Mouse (Mus musculus): ENCODE data around the gene Card10. TPM values are rescaled to one million over a fixed set of nuclear protein-coding genes. Genes with fewer than 3 reads are reported as not detected.
"Not testable (repeated sequence)": the region's sequence is repeated elsewhere in the genome, so short reads cannot be mapped to it uniquely, and the experiment has no call there.

Gene Card10
- 19.4 and 24.2 TPM in 2 replicates for polyA plus RNA-seq (2012; rRNA removed)

DNA sequence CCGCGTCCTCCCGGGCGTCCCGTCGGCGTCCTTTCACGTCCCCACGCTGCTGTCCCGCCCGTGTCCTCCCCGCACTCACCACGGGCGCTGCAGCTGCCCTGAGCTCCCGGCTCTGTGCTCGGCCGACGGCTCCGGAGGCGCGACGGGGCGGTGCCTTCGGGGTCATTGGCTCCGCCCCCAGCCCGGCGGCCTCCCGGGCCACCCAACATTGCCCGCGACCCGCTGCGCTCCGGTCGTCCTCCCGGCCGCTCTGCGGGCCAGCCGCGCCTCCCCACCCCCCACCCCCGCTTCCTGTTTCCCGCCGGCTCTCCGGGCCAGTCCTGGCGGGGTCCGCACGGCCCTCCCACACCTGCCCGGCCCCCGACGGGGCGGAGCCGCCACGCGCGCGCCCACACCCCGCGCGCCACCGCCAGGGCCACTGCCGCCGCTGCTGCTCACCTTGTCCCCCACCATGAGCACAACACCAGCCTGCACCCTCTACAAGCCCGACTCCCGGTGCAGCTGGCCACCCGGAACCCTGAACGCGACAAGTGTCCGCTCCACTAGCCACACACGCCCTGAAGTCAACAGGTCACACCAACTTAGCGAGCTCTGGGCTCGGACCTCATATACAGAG is at the start of gene Card10:
Gene Card10 (minus strand): TSS at position 267 of the 616 bp plus-strand sequence.
- 2% methylated on average over 66 of the region's 70 CpGs for WGBS
- no peak for DNase-seq (ENCODE audit: low read depth, low spot score)

DNA sequence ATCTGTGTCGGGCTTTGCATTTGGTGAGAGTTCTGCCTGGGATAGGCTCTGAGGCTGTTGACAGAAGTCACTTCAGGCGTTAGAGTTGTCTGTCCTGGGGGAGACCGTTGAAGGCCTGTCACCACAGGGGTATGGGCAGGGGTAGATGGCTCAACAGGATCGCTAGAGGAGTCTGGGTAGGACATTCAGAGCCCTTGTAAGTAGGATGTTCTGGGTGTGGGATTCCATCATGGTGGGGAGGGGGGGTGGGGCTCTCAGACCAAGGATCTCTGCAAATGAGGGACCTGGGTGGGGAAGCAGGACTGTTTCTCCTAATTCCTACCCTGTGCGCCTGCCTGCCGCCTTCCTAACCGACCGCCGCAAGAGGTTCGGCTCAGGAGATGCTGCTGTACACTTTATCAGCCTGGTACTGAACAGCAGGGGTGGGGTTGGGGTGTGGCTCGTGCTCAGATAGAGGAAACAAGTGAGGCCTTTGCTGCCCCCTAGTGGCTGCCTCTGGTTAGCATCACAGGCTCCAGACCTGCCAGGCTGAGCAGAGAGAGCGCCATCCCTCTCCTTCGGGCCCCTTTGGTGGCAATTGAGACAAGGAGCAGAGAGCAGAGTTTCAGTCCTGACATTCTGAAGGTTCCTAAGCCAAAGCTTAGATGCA is 48.8 kb upstream of the Card10 start:
- 7% methylated on average over 13 of the region's 13 CpGs for WGBS
- peak; percentile 94 for DNase-seq (ENCODE audit: low read depth, low spot score)

DNA sequence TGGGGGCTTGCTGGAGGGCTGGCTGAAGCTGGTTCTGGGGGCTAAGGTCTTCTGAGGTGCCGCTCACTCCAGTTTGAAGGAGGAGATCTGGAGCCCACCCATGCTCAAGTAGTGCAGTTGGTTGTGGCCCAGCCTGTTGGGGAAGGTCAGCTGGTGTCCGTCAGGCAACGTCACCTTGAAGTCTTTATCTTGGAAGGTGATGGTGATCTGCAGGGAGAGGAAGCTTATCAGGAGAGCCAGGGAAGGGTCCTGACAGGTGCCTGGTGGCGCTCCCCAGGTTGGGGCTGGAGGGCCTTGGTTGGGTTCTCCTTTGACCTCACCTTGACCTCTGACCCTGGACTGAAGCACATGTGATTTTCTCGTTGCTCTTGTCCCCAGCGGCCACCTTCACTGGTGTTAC is 48.1 kb upstream of the Card10 start:
- 41% methylated on average over 6 of the region's 6 CpGs for WGBS
- DNase-seq (ENCODE audit: low read depth, low spot score): no peak

DNA sequence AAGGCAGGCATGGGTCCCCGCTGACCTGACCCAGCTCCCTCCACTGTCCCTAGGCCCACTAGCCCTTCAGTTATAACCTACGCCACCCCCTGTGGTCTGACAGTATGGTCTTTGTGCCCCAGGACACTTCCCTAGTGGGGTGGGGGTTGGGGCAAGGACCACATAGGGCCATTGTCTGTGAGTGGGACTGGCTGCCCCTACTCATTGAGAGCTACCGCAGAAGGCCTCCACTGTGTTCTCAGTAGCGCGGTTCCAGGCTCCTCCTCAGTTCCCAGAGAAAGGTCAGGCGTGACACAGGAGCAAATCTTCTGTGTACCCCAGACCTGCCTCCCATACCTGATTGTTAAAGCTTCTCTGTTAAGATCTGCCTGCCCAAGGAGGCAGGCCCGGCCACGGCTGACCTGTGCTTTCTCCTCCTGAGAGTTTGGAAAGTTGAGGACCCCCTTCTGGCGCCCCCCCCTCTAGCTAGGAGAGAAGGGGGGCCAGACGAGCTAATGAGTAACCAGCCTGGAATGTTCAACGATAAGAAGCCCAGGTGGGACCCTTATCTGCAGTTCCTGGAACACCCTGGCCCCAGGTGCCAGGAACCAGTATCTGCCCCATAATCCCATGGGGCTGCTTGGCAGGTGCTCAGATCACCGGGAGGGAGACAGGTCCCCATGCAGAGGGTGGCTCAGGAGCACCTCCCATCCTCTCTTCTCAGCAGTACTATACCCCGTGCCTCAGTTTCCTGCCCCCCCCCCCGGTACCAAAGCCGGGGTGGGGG is 47.4 kb upstream of the Card10 start:
- WGBS: 36% methylated on average over 15 of the region's 15 CpGs
- DNase-seq (ENCODE audit: low read depth, low spot score): no peak

DNA sequence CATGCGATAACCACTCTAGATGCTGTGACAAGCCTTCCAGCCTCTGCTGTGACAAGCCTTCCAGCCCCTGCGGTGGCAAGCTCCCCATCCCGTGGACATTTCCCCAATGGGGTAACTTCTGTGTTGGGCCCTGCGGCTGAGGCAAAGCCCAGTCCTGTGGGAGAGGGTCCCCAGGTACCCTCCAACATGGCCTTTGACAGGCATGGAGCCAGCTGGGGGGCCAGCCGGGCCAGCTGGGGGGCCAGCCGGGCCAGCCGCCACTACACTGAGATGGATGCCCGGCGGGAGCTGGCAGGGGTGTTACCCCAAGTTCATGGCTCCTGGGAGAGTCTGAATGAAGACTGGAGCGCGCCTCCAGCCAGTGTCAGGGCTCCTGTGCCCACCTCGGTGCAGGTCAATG is 46.6 kb upstream of the Card10 start:
- 74% methylated on average over 12 of the region's 12 CpGs for WGBS
- no peak for DNase-seq (ENCODE audit: low read depth, low spot score)

DNA sequence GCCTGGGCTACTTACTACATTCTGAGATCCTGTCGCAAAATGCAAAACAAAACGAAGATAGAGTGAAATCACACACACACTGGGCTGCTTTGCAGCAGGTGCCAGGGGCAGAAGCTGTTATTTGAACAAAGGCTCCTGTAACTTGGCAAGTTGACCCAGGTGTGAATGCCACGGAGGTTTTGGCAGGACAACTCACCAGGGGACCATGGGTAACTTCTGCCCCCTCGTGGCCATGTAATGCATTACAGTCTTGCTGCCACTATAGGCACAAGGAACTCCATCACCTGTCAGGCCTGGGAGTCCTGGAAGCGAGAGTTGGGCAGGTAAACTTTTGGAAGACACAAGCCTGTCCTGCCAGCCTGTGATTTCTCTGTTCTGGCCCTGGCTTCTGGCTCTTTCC is 45.6 kb upstream of the Card10 start:
- peak; percentile 78 for DNase-seq (ENCODE audit: low read depth, low spot score)
- 13% methylated on average over 5 of the region's 5 CpGs for WGBS

DNA sequence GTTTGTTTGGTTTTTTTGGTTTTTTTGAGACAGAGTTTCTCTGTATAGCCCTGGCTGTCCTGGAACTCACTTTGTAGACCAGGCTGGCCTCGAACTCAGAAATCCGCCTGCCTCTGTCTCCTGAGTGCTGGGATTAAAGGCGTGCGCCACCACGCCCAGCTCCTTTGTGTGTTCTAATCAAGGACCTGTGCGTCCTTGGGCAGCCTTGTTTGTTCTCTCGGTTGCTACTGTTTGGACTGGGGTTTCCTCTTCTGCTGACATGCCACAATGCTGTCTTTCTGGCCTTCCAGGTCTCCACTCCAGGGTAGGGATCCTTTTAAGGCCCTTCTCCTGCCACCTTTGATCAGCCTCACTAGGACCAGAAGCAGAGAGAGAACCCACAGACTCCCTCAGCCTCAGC is 44.0 kb upstream of the Card10 start:
- WGBS: 36% methylated on average over 7 of the region's 7 CpGs
- not testable (repeated sequence) for DNase-seq (ENCODE audit: low read depth, low spot score)

DNA sequence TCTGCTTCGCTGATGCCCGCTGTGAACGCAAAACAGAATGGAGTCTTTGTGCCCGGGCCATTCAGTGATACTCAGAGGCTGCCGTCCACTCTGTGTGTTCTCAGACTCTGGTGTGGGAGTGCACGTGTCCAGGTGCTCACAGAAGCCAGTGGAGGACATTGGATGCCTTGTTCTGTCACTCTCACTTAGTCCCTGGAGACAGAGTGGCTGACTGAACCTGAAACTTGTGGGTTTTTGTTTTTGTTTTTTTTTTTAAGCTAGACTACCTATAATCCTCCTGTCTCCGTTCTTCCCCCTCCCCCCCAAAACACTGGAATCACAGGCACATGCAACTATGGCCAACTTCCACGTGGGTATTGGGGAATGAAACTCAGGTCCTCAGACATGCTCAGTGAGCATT is 43.5 kb upstream of the Card10 start:
- no peak for DNase-seq (ENCODE audit: low read depth, low spot score)

DNA sequence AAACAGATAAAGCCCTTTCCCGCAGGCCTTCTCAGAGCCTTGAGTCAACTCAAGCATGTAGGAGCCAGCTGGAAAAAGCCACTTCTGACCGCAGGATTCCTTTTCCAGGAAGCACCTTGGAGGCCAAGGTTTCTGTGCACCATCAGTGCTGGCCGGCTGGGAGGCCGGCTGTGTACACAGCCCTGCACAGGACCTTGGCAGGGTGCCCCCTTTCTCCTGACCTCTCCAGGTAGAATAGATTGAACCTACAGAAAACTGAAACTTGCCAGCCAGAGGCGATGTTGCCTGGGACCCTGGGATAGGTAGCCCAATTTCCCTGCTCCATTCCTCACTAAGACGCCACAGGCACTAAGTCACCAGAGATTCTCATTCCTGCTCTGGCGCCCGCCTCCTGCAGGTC is 43.0 kb upstream of the Card10 start:
- WGBS: 28% methylated on average over 8 of the region's 8 CpGs
- no peak for DNase-seq (ENCODE audit: low read depth, low spot score)

More for the DNA sequence above, 43.5 kb upstream of the Card10 start:
- WGBS: 47% methylated on average over 8 of the region's 8 CpGs

DNA sequence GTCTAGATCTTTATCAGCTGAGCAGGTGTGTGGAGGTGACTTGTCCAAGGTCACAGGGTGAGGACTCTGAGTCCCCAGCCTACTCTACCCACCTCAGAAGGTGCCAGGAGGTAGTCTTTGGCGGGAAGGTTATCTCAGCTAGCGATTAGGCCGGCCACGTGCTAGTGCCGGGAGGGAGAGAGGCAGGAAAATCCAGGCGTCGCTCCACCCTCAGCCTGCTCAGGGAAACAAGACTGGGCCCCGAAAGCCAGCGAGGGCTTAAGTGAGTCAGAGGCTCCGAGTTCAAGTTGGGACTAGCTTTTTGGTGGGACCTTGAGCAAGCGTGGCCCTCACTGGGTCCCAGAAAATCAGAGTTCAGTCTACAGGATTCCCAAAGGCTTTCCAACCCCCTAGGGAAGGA is 42.5 kb upstream of the Card10 start:
- WGBS: 21% methylated on average over 11 of the region's 11 CpGs
- DNase-seq (ENCODE audit: low read depth, low spot score): no peak

DNA sequence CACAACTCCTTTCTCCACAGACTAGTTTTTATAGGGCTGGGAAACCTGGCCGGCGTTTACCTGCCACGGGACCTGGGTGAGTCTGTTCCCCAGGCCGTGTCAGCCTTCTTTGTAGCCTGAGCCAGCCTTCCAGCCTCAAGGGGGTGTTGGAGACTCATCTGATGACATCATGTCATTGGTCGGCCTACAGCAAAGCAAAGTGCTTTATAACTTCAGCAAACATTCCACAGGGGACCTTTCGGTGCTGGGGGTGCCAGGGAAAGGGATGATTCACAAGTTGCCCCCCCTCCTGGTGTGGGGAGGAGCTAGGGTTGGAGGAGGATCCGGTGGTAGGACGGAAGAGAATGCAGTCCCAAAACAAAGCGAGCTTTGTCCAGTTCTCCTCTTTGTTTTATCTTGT is 41.9 kb upstream of the Card10 start:
- 16% methylated on average over 9 of the region's 9 CpGs for WGBS
- DNase-seq (ENCODE audit: low read depth, low spot score): no peak

DNA sequence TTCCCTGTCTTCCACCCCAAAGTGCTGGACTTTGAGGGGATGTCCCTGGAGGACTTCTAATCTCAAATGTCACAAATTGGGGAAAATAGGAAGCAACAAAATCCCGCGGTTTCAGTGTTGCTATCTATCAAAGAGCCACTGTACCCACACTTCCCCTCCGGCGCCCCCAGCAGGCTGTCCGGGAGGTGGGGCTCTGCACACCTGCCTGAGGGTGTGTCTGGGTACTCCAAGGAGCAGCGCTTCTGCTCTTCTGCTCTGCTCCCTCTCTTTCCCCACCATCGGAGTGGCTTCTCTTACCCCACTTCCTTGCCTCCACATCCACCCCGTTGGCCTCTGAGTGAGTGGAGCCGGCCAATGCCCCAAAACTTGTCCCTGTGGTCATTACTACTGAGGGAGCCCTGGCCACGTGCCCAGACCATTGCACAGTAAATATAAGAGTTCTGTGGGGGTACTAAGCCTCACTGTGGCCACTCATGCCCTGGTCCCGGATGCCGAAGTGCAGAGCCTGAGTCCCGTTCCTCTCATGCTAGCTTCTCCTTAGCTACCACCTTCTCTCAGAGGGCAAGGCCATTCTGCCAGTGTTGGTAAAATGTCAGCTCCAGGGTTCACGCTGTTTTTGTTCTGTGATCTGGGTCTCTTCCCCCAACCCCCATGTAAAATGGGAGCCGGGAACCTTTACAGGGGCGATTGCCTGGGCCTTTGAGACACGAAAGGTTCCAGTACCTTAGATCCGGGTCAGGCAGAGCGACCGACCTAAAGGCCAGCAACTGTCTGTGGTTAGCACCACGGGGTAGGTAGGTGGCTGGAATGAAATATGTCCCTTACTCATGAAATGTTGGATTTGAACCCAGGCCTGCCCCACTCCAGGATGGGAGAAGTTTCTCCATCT is 41.0 kb upstream of the Card10 start:
- 8% methylated on average over 21 of the region's 21 CpGs for WGBS
- DNase-seq (ENCODE audit: low read depth, low spot score): no peak

DNA sequence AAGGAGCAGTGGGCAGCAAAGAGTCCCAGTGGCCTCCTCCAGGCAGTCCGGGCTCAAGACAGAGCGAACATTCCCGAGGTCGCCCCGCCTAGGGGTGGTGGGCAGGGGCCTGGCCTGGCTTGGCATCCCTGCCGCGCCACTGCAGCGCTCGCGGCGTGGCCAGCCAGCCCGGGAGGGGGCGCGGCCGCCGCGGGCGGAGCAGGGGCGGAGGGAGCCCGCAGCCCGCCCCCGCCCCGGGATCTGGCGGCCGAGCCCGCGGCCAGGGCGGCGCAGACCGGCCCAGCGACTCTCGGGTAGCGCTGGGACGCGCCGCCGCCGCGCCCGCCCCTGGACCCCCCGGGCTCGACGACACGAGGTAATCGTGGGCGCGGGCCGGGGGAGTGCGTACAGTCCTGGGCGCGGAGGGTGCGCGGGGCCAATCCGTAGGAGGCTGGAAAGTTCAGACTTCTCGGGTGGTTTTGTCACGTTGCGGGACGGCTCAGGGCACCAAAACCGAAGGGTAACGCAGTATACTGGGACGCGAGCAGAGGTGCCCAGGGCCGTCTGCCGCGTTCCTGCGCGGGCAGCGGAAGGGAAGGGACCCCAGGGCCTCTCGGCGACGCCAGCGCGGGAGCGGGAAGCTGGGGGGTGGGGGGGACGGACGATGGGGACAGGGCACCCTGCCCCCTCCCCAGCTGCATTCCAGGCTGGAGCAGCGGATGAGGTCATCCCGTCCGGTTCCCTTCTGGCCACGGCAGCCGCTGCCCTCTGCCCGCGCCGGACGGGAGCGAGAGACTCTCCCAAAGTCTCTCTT is 39.7 kb upstream of the Card10 start, which contains the start of gene Cdc42ep1:
Gene Cdc42ep1 (plus strand): TSS at position 254 of the 793 bp plus-strand sequence.
- no peak for DNase-seq (ENCODE audit: low read depth, low spot score)
- under 1% methylated on average over 67 of the region's 86 CpGs for WGBS

DNA sequence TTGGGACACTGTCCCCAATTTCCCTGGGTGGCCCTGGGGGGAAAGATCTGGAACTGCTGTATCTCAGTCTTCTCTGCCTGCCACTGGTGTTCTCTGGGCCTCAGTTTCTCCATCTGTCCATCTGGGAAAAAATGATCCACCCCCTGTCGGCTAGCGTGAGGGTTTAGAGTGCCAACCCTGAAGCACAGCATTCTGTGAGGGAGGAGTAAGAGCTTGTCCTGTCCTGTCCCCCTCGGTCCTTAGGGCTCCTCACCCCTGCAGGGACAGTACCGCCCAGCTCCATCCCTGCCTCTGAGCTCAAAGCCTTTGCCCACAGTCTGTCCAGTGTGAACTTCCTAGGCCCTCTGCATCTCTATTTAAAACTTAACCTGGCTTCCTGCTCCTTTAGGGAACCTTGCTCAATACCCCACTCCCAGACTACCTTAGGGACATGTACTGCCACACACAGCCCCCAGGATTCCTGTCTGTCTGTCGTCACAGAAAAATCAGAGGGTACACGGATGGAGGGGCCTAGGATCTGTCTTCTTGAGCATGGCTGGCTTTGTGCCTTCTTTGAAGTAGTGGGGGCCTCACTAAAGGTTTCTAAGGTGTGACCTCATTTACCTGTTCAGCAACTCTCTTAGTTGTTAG is 38.4 kb upstream of the Card10 start:
- DNase-seq (ENCODE audit: low read depth, low spot score): no peak
- WGBS: 86% methylated on average over 6 of the region's 6 CpGs

DNA sequence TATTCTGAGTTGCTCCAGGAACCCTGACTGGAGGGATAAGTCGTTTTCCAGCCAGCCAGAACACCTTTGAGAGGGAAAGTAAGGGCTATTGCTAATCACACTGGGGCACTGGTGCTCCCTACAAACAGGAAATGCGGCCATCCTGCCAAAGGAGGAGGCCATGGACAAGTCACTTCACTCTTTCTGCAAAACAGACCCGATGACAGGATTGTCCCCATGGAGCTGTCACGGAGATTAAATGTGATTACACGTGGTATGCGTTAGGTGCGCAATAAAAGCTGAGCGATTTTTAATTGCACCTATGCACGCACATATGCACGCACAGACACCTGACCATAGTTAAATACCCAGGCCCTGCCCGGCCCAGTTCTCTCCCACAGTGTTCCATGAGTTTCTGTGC is 37.9 kb upstream of the Card10 start:
- DNase-seq (ENCODE audit: low read depth, low spot score): no peak
- 43% methylated on average over 11 of the region's 11 CpGs for WGBS

DNA sequence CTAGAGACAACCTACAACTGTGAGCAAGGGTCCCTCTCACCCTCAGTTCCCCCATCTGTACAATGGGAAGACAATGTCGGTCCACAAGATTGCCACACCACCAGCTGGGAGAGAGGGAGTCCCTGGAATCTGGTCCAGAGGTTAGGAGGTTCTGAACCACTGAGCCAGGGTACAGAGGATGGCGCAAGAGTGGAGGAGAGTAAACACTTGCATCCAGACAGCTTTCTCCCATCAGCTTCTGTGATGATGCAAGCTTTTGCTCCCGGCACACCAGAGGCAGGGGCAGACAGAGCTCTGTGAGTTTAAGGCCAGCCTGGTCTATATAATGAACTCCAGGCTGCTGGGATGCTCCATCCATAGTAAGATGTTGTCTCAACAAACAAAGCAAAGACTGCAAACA is 37.4 kb upstream of the Card10 start:
- no peak for DNase-seq (ENCODE audit: low read depth, low spot score)
- 50% methylated on average over 3 of the region's 3 CpGs for WGBS

DNA sequence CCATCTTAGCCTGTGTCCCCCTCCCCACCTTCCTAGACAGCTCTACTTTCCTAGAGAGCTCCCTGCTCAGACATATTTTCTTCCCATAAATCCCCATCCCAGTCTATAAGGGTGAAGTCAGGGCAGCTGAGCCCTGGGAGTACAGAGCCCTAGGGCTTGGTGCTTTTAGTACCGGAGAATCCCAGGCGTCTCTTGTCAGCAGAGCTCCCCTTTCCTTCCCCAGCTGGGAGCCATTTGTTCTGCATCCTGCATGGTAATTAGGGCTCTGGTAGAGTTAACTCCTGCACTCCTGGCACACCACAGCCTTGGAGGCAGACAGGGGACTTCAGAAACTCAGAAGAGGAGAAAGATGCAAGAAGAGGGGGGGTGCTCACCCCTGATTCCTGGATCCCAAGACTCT is 36.9 kb upstream of the Card10 start:
- 65% methylated on average over 2 of the region's 2 CpGs for WGBS

DNA sequence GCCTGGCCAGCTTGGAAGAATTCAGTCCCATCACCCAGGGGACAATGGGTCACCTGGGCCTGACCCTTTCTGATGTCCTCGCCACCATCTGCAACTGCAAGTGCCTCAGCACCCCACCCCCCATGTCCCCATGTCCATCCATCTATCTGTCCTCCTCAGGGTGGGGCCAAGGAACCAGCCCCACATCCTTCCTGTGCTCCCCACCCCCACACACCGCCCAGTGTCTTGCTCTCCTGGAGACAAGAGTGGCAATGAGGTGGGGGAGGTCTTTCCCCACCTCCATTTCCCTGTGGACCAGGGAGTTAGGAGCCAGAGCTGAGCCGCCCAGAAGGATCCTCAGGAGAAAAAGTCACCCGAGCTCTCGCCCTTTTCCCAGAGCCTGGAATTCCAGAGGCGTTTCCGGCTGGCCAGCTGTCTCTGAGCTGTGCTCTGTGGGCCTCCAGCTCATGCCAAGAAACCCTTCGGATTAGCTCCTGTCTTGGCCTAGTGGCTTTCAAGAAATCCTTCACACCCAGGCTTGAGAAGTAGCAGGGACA is 33.3 kb upstream of the Card10 start:
- no peak for DNase-seq (ENCODE audit: low read depth, low spot score)
- 72% methylated on average over 8 of the region's 8 CpGs for WGBS

More for the DNA sequence above, 36.9 kb upstream of the Card10 start:
- no peak for DNase-seq (ENCODE audit: low read depth, low spot score)
